Mouse (Mus musculus) left cerebral cortex, postnatal 36 days (tissue): ENCODE data around the gene 2010109A12Rik. TPM values are rescaled to one million over a fixed set of nuclear protein-coding genes. Genes with fewer than 3 reads are reported as not detected.

Experiments
- total RNA-seq, 2 experiments: library from RNA; stranded (reverse); gene quantifications; 2 replicates each; pipeline ENCODE4 v1.2.3; 2021

The 2010109A12Rik gene
- total RNA-seq, 2 experiments from 2014 or later, result 0.72 to 0.91 TPM

Other genes starting within 250 kb of the 2010109A12Rik start
- 10 to 100 TPM; 17.7 to 22.5 TPM for gene Sowahb, start 161.5 kb upstream of the 2010109A12Rik start, total RNA-seq
- 100 to 1,000 TPM; 185 to 201 TPM for gene Sept11, start 113.1 kb upstream of the 2010109A12Rik start, total RNA-seq
- 100 to 1,000 TPM; 270 to 322 TPM for gene Ccni, start within 50 bp of the 2010109A12Rik start, total RNA-seq
- 10 to 100 TPM; 39.9 to 52.5 TPM for gene Ccng2, start 60.7 kb downstream of the 2010109A12Rik start, total RNA-seq